Mouse (Mus musculus) heart, postnatal 0 days (tissue): ENCODE measurements around the gene Foxn3.

Source experiments
- CTCF ChIP-seq: IDR thresholded peaks from 2 replicates; pipeline ENCODE4 v1.5.1; 2016; ENCODE audit warnings: antibody characterized with exemption, control low read depth, low read depth
- EP300 ChIP-seq: IDR thresholded peaks from 2 replicates; pipeline ENCODE4 v1.6.1; 2016; ENCODE audit warnings: antibody characterized with exemption, low read depth

DNA sequence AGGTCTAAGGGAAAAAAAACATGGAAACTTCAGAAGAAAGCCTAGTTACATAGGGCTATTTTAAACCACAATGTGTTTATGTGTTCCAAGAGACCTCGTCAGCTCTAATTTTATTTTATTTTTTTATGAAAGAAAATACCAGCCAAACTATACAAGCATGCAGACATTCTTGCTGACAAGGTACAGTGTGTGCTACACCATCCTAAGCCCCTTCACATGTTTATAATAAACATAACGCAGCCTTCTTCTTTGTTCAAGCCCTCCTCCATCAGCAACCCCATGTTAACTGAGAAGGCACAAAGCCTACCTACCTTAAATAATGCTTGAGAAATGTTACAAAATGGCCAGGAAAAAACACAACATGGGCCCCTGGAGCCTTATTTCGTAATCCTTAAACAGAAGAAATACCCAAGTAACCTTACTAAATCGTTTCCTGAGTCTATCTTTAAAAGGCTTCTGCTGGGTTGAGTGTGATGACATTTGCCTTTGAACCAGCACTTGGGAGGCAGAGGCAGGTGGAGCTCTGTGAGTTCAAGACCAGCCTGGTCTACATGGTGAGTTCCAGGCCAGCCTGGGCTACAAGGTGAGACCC is 74.3 kb downstream of the Foxn3 start:
- TF ChIP-seq EP300 (no peak), CTCF (no peak)
